Mouse (Mus musculus): ENCODE measurements around the gene Hcn2. TPM values are rescaled to one million over a fixed set of nuclear protein-coding genes. Genes with fewer than 3 reads are reported as not detected.

Hcn2 gene
- polyA plus RNA-seq, 1 experiment from 2014 or later, result 3.7 TPM

DNA sequence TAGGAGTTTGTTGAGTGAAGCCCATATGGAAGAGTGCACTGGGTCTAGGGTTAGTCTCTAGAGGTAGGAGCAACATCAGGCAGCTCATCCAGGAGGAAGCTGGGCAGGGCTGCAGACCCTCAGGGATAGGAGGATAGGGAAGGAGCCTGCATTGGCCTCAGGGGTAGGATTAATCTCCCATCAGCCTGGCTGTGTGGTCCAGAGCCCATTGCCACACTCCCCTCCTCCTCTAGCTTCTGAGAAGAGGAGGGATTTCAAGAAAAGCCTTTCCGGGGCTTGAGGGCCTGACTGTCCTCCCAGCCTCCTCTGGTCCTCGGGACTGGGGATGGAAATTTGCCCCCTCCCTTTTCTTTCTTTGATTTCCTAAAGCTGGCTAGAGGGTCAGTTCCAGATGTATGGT, 62.8 kb downstream of the Hcn2 start:
- 24% methylated on average over 2 of the region's 2 CpGs for WGBS

DNA sequence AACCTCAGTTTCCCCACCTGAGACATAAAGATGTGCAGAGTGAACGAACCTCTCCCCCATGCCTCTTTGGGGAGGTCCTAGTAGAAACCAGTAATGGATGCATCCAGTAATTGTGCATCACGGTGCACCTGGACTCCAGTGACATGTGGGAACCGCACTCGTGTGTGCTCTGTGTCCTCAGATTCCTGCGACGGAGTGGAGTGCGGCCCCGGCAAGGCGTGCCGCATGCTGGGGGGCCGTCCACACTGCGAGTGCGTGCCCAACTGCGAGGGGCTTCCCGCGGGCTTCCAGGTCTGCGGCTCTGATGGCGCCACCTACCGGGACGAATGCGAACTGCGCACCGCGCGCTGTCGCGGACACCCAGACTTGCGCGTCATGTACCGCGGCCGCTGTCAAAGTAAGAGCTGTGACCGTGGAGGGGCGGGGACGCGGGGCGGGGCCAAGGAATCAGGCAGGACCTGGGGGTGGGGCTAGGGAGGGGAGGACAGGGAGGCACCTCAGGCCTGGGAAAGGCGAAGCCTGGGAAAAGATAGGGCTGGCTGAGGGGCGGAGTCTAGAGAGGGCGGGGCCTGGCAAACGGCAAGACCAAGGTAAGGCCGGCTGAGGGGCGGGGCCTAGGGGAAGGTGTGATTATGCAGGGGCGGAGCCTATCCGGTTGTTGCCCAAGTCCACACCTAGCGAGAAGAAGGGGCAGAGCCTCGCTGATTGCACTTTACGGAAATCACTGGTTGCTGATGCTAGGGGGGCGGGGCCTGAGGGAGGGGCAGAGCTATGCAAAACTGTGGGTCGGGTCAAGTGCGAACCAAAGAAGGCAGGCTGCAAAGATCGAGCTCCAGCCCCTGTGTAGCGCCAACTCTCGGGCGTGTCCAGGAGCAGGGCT, 63.6 kb downstream of the Hcn2 start:
- Histone ChIP-seq H3K9me3 (ENCODE audit: control insufficient read depth, low read length) (no peaks in the 10 kb centered on the region), H3K27ac (ENCODE audit: low read depth, low read length) (no peak overlapping the region), H3K4me2 (ENCODE audit: low read depth, low read length) (peak overlapping the region; percentile 64), H3K27me3 (ENCODE audit: control insufficient read depth, insufficient read depth, low read length) (peaks cover 8% of the 10 kb centered on the region), H3K4me1 (ENCODE audit: control insufficient read depth, insufficient read depth, low read length) (peaks cover 3% of the 10 kb centered on the region; the same call in 1 of the 2 replicates), H3K36me3 (ENCODE audit: control insufficient read depth, insufficient read depth, low read length) (no peaks in the 10 kb centered on the region), H3K4me3 (ENCODE audit: low read depth, low read length) (peak overlapping the region; percentile 35), H3K9ac (replicated peaks; ENCODE audit: low read depth, low read length) (no peak overlapping the region)
- WGBS, result 2% methylated on average over 55 of the region's 55 CpGs
- ATAC-seq (ENCODE audit: low read depth), result peak; percentile 92

More for the DNA sequence above, 62.8 kb downstream of the Hcn2 start:
- Histone ChIP-seq H3K27ac (ENCODE audit: low read depth, low read length) (no peak overlapping the region), H3K9ac (replicated peaks; ENCODE audit: low read depth, low read length) (no peak overlapping the region), H3K4me1 (ENCODE audit: control insufficient read depth, insufficient read depth, low read length) (peaks cover 3% of the 10 kb centered on the region; the same call in 1 of the 2 replicates), H3K9me3 (ENCODE audit: control insufficient read depth, low read length) (no peaks in the 10 kb centered on the region), H3K4me3 (ENCODE audit: low read depth, low read length) (no peak overlapping the region), H3K36me3 (ENCODE audit: control insufficient read depth, insufficient read depth, low read length) (no peaks in the 10 kb centered on the region), H3K27me3 (ENCODE audit: control insufficient read depth, insufficient read depth, low read length) (peaks cover 8% of the 10 kb centered on the region), H3K4me2 (ENCODE audit: low read depth, low read length) (no peak overlapping the region)
- no peak for ATAC-seq (ENCODE audit: low read depth)

DNA sequence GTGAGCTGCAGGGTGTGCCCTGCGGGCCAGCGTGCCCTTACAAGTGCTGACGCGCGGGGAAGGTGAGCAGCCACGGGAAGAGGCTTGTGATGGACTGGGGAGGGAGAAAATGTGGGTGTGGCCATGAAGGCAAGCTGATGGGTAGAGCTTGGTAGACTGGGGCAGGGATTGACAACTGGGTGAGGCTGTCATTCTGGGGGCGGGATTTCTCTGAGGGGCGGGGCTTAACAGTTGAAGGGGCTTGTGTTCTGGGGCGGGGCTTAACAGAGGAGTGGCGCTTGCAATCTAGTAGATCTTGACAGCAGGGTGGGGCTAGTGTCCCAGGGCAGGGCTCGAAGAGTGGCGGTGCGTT, 64.2 kb downstream of the Hcn2 start:
- H3K9ac ChIP-seq (replicated peaks; ENCODE audit: low read depth, low read length), result no peak overlapping the region
- peaks cover 8% of the 10 kb centered on the region for H3K27me3 ChIP-seq (ENCODE audit: control insufficient read depth, insufficient read depth, low read length)
- H3K27ac ChIP-seq (ENCODE audit: low read depth, low read length), result no peak overlapping the region
- H3K4me1 ChIP-seq (ENCODE audit: control insufficient read depth, insufficient read depth, low read length), result peaks cover 3% of the 10 kb centered on the region; the same call in 1 of the 2 replicates
- peak overlapping the region; percentile 64 for H3K4me2 ChIP-seq (ENCODE audit: low read depth, low read length)
- no peaks in the 10 kb centered on the region for H3K9me3 ChIP-seq (ENCODE audit: control insufficient read depth, low read length)
- H3K36me3 ChIP-seq (ENCODE audit: control insufficient read depth, insufficient read depth, low read length), result no peaks in the 10 kb centered on the region
- WGBS, result 0% methylated on average over 13 of the region's 13 CpGs
- peak overlapping the region; percentile 35 for H3K4me3 ChIP-seq (ENCODE audit: low read depth, low read length)
- ATAC-seq (ENCODE audit: low read depth), result peak; percentile 50

DNA sequence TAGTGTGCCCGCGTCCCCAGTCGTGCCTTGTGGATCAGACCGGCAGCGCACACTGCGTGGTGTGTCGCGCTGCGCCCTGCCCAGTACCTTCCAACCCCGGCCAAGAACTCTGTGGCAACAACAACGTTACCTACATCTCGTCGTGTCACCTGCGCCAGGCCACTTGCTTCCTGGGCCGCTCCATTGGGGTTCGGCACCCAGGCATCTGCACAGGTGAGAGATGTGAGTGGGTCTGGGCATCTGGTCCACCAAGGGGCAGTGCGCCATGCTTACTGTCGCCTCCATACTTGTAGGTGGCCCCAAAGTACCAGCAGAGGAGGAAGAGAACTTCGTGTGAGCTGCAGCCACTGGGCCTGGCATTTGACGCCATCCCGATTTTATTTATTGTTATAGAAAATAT, 64.7 kb downstream of the Hcn2 start:
- Histone ChIP-seq H3K4me3 (ENCODE audit: low read depth, low read length) (no peak overlapping the region), H3K4me1 (ENCODE audit: control insufficient read depth, insufficient read depth, low read length) (peaks cover 3% of the 10 kb centered on the region; the same call in 1 of the 2 replicates), H3K36me3 (ENCODE audit: control insufficient read depth, insufficient read depth, low read length) (no peaks in the 10 kb centered on the region), H3K4me2 (ENCODE audit: low read depth, low read length) (peak overlapping the region; percentile 64), H3K27me3 (ENCODE audit: control insufficient read depth, insufficient read depth, low read length) (peaks cover 8% of the 10 kb centered on the region), H3K9me3 (ENCODE audit: control insufficient read depth, low read length) (no peaks in the 10 kb centered on the region), H3K27ac (ENCODE audit: low read depth, low read length) (no peak overlapping the region), H3K9ac (replicated peaks; ENCODE audit: low read depth, low read length) (no peak overlapping the region)
- ATAC-seq (ENCODE audit: low read depth), result peak; percentile 3; the same call in 1 of the 2 replicates
- WGBS, result 28% methylated on average over 21 of the region's 21 CpGs

DNA sequence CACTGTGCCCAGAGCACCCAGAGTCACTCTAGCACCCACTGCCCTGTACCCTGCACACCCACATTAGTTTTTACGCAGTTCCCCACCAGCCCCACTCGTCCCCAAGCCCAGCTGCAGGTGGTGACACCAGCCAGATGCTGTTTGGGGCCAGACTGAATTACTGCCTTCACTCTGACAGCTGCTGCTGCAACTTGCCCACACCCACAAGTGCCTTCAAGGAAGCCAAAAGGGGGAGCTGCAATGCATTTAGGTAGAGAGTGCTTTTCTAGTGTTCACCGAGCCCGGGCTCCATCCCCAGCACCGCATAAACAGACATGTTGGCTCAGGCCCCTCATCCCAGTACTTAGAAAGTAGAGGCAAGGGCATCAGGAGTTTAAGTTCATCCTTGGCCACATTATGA, 65.5 kb downstream of the Hcn2 start:
- Histone ChIP-seq H3K36me3 (ENCODE audit: control insufficient read depth, insufficient read depth, low read length) (no peaks in the 10 kb centered on the region), H3K4me1 (ENCODE audit: control insufficient read depth, insufficient read depth, low read length) (peaks cover 3% of the 10 kb centered on the region; the same call in 1 of the 2 replicates), H3K9ac (replicated peaks; ENCODE audit: low read depth, low read length) (no peak overlapping the region), H3K9me3 (ENCODE audit: control insufficient read depth, low read length) (no peaks in the 10 kb centered on the region), H3K27me3 (ENCODE audit: control insufficient read depth, insufficient read depth, low read length) (peaks cover 6% of the 10 kb centered on the region), H3K4me3 (ENCODE audit: low read depth, low read length) (no peak overlapping the region), H3K4me2 (ENCODE audit: low read depth, low read length) (no peak overlapping the region), H3K27ac (ENCODE audit: low read depth, low read length) (no peak overlapping the region)
- ATAC-seq (ENCODE audit: low read depth), result no peak
- WGBS, result 53% methylated on average over 5 of the region's 5 CpGs

DNA sequence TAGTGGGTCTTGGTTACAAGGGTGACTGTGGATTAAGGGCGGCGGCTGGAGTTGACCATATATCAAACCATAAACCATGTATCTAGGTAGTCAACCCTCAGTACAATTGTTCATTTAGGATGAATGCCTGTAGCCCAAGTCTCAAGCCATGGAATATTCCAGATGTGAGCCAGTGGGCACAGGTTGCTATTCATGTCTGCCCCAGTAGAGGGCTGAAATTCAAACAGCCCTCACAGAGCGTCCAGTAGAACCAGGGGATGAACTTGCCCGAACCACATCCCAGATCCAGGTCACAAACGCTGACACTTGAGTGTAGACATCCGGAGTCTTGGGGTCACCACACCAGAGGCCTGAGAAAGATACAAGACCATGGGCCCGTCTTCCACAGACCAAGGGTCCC, 66.6 kb downstream of the Hcn2 start:
- H3K27me3 ChIP-seq (ENCODE audit: control insufficient read depth, insufficient read depth, low read length), result peaks cover 2% of the 10 kb centered on the region; the same call in 1 of the 2 replicates
- WGBS, result 68% methylated on average over 7 of the region's 7 CpGs

DNA sequence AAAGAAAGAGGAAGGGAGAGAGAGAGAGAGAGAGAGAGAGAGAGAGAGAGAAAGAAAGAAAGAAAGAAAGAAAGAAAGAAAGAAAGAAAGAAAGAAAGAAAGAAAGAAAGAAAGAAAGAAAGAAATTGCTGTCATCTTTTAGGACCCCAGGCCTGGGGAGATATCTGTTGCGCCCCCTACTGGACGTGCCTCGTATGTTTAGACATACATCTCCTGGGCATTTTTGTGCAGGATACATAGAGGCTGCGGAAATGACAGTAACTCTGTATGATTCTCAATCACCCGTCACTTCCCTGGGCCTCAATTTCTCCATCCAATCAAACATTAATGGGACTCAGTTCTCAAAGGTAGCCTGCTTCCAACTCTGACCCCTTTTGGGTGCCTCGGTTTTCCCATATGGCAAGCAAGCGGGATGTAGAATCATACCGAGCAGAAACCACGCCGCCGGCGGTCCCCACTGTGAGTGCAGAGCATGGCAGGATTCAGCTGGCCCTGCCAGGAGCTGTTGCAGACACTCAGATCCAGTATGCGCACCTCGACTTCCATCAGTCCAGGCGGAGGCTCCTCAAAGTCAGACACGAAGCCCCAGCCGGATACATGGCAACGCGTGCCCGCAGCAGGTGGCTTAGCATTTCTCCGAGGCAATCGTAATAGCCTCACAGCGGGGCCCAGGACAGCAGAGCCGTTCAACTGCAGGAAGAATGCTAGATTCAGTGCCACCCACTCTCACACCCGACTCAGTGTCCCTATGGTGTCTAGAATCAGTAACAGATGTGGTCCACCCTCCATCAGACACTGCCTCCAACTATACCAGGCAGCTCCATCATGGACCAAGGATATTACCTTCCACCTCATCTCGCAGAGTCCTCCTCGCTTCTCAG, 67.7 kb downstream of the Hcn2 start:
- Histone ChIP-seq H3K9ac (replicated peaks; ENCODE audit: low read depth, low read length) (no peak overlapping the region), H3K27me3 (ENCODE audit: control insufficient read depth, insufficient read depth, low read length) (peaks cover 2% of the 10 kb centered on the region; the same call in 1 of the 2 replicates), H3K9me3 (ENCODE audit: control insufficient read depth, low read length) (no peaks in the 10 kb centered on the region), H3K4me3 (ENCODE audit: low read depth, low read length) (no peak overlapping the region), H3K27ac (ENCODE audit: low read depth, low read length) (no peak overlapping the region), H3K36me3 (ENCODE audit: control insufficient read depth, insufficient read depth, low read length) (no peaks in the 10 kb centered on the region), H3K4me2 (ENCODE audit: low read depth, low read length) (no peak overlapping the region), H3K4me1 (ENCODE audit: control insufficient read depth, insufficient read depth, low read length) (no peaks in the 10 kb centered on the region)
- no peak for ATAC-seq (ENCODE audit: low read depth)
- 30% methylated on average over 27 of the region's 27 CpGs for WGBS

More for the DNA sequence above, 66.6 kb downstream of the Hcn2 start:
- Histone ChIP-seq H3K9ac (replicated peaks; ENCODE audit: low read depth, low read length) (no peak overlapping the region), H3K4me2 (ENCODE audit: low read depth, low read length) (no peak overlapping the region), H3K36me3 (ENCODE audit: control insufficient read depth, insufficient read depth, low read length) (no peaks in the 10 kb centered on the region), H3K27ac (ENCODE audit: low read depth, low read length) (no peak overlapping the region), H3K4me1 (ENCODE audit: control insufficient read depth, insufficient read depth, low read length) (no peaks in the 10 kb centered on the region), H3K4me3 (ENCODE audit: low read depth, low read length) (no peak overlapping the region), H3K9me3 (ENCODE audit: control insufficient read depth, low read length) (no peaks in the 10 kb centered on the region)
- ATAC-seq (ENCODE audit: low read depth), result no peak

Data from neural tube, embryonic 14.5 days (tissue).